Mouse (Mus musculus): ENCODE data around the gene Tcf12. TPM values are rescaled to one million over a fixed set of nuclear protein-coding genes. Genes with fewer than 3 reads are reported as not detected.

The Tcf12 gene
- polyA plus RNA-seq, 1 experiment from 2014 or later: 80.0 TPM

- no peaks in the 10 kb centered on the region for H3K9me3 ChIP-seq (ENCODE audit: control insufficient read depth, low read depth, low read length)
- H3K4me2 ChIP-seq (replicated peaks; ENCODE audit: low read depth, low read length): no peak overlapping the region
- H3K27ac ChIP-seq (ENCODE audit: low read length): peak overlapping the region; percentile 61; the same call in 1 of the 2 replicates
- H3K36me3 ChIP-seq (ENCODE audit: control insufficient read depth, insufficient read depth, low read length): no peaks in the 10 kb centered on the region
- H3K27me3 ChIP-seq (ENCODE audit: control insufficient read depth, insufficient read depth, low read length): no peaks in the 10 kb centered on the region
- no peak overlapping the region for H3K9ac ChIP-seq (replicated peaks; ENCODE audit: low read depth, low read length)
- H3K4me1 ChIP-seq (ENCODE audit: control insufficient read depth, insufficient read depth, low read length): peaks cover 23% of the 10 kb centered on the region
- ATAC-seq (ENCODE audit: insufficient number of reproducible peaks, insufficient read depth, low FRiP score, low read depth): no peak
- no peak overlapping the region for H3K4me3 ChIP-seq (ENCODE audit: low read depth, low read length)
- WGBS: 48% methylated on average over 1 of the region's 1 CpGs
Observed at GRCm38 (mm10) chr9:71897399-71897798, 214.3 kb downstream of the Tcf12 start.

GRCm38 (mm10) chr9:71895931-71896724, 215.5 kb downstream of the Tcf12 start:
- Histone ChIP-seq H3K4me3 (ENCODE audit: low read depth, low read length) (peak overlapping the region; percentile 29), H3K9ac (replicated peaks; ENCODE audit: low read depth, low read length) (no peak overlapping the region), H3K4me1 (ENCODE audit: control insufficient read depth, insufficient read depth, low read length) (peaks cover 23% of the 10 kb centered on the region), H3K36me3 (ENCODE audit: control insufficient read depth, insufficient read depth, low read length) (no peaks in the 10 kb centered on the region), H3K4me2 (replicated peaks; ENCODE audit: low read depth, low read length) (peak overlapping the region; percentile 53), H3K27me3 (ENCODE audit: control insufficient read depth, insufficient read depth, low read length) (no peaks in the 10 kb centered on the region), H3K27ac (ENCODE audit: low read length) (peak overlapping the region; percentile 77; the same call in 1 of the 2 replicates), H3K9me3 (ENCODE audit: control insufficient read depth, low read depth, low read length) (no peaks in the 10 kb centered on the region)
- peak; percentile 77; the same call in 1 of the 2 replicates for ATAC-seq (ENCODE audit: insufficient number of reproducible peaks, insufficient read depth, low FRiP score, low read depth)
- 26% methylated on average over 2 of the region's 2 CpGs for WGBS

GRCm38 (mm10) chr9:71895291-71895690, 216.4 kb downstream of the Tcf12 start:
- Histone ChIP-seq H3K4me1 (ENCODE audit: control insufficient read depth, insufficient read depth, low read length) (peaks cover 23% of the 10 kb centered on the region), H3K9ac (replicated peaks; ENCODE audit: low read depth, low read length) (no peak overlapping the region), H3K27me3 (ENCODE audit: control insufficient read depth, insufficient read depth, low read length) (no peaks in the 10 kb centered on the region), H3K4me3 (ENCODE audit: low read depth, low read length) (peak overlapping the region; percentile 29; the same call in 1 of the 2 replicates), H3K36me3 (ENCODE audit: control insufficient read depth, insufficient read depth, low read length) (no peaks in the 10 kb centered on the region), H3K9me3 (ENCODE audit: control insufficient read depth, low read depth, low read length) (no peaks in the 10 kb centered on the region), H3K4me2 (replicated peaks; ENCODE audit: low read depth, low read length) (peak overlapping the region; percentile 53), H3K27ac (ENCODE audit: low read length) (peak overlapping the region; percentile 52; the same call in 1 of the 2 replicates)
- 0 out of 2 replicates have a peak, but pooled peaks have one; percentile 28 for ATAC-seq (ENCODE audit: insufficient number of reproducible peaks, insufficient read depth, low FRiP score, low read depth)
- WGBS: 30% methylated on average over 7 of the region's 7 CpGs

- Histone ChIP-seq H3K4me3 (ENCODE audit: low read depth, low read length) (peak overlapping the region; percentile 29), H3K9me3 (ENCODE audit: control insufficient read depth, low read depth, low read length) (no peaks in the 10 kb centered on the region), H3K36me3 (ENCODE audit: control insufficient read depth, insufficient read depth, low read length) (no peaks in the 10 kb centered on the region), H3K27ac (ENCODE audit: low read length) (peak overlapping the region; percentile 63), H3K27me3 (ENCODE audit: control insufficient read depth, insufficient read depth, low read length) (no peaks in the 10 kb centered on the region), H3K4me2 (replicated peaks; ENCODE audit: low read depth, low read length) (peak overlapping the region; percentile 53), H3K4me1 (ENCODE audit: control insufficient read depth, insufficient read depth, low read length) (peaks cover 23% of the 10 kb centered on the region), H3K9ac (replicated peaks; ENCODE audit: low read depth, low read length) (peak overlapping the region; percentile 28; the same call in 1 of the 2 replicates)
- WGBS: 55% methylated on average over 7 of the region's 7 CpGs
- no peak for ATAC-seq (ENCODE audit: insufficient number of reproducible peaks, insufficient read depth, low FRiP score, low read depth)
Observed at GRCm38 (mm10) chr9:71894943-71895286, 216.8 kb downstream of the Tcf12 start.

GRCm38 (mm10) chr9:71894246-71894942, 217.3 kb downstream of the Tcf12 start:
- Histone ChIP-seq H3K36me3 (ENCODE audit: control insufficient read depth, insufficient read depth, low read length) (no peaks in the 10 kb centered on the region), H3K9ac (replicated peaks; ENCODE audit: low read depth, low read length) (peak overlapping the region; percentile 28; the same call in 1 of the 2 replicates), H3K4me1 (ENCODE audit: control insufficient read depth, insufficient read depth, low read length) (peaks cover 23% of the 10 kb centered on the region), H3K4me2 (replicated peaks; ENCODE audit: low read depth, low read length) (peak overlapping the region; percentile 53), H3K27me3 (ENCODE audit: control insufficient read depth, insufficient read depth, low read length) (no peaks in the 10 kb centered on the region), H3K9me3 (ENCODE audit: control insufficient read depth, low read depth, low read length) (no peaks in the 10 kb centered on the region), H3K27ac (ENCODE audit: low read length) (peak overlapping the region; percentile 63), H3K4me3 (ENCODE audit: low read depth, low read length) (peak overlapping the region; percentile 29)
- WGBS: 50% methylated on average over 11 of the region's 11 CpGs
- ATAC-seq (ENCODE audit: insufficient number of reproducible peaks, insufficient read depth, low FRiP score, low read depth): no peak

- Histone ChIP-seq H3K27me3 (ENCODE audit: control insufficient read depth, insufficient read depth, low read length) (no peaks in the 10 kb centered on the region), H3K4me3 (ENCODE audit: low read depth, low read length) (no peak overlapping the region), H3K9ac (replicated peaks; ENCODE audit: low read depth, low read length) (no peak overlapping the region), H3K9me3 (ENCODE audit: control insufficient read depth, low read depth, low read length) (no peaks in the 10 kb centered on the region), H3K4me1 (ENCODE audit: control insufficient read depth, insufficient read depth, low read length) (peaks cover 7% of the 10 kb centered on the region; the same call in 1 of the 2 replicates), H3K27ac (ENCODE audit: low read length) (no peak overlapping the region), H3K36me3 (ENCODE audit: control insufficient read depth, insufficient read depth, low read length) (no peaks in the 10 kb centered on the region; the same call in 1 of the 2 replicates), H3K4me2 (replicated peaks; ENCODE audit: low read depth, low read length) (no peak overlapping the region)
- 38% methylated on average over 5 of the region's 5 CpGs for WGBS
- no peak for ATAC-seq (ENCODE audit: insufficient number of reproducible peaks, insufficient read depth, low FRiP score, low read depth)
Observed at GRCm38 (mm10) chr9:71888450-71888849, 223.2 kb downstream of the Tcf12 start.

- Histone ChIP-seq H3K36me3 (ENCODE audit: control insufficient read depth, insufficient read depth, low read length) (peaks cover 7% of the 10 kb centered on the region), H3K27me3 (ENCODE audit: control insufficient read depth, insufficient read depth, low read length) (no peaks in the 10 kb centered on the region), H3K4me3 (ENCODE audit: low read depth, low read length) (no peak overlapping the region), H3K27ac (ENCODE audit: low read length) (peak overlapping the region; percentile 44; the same call in 1 of the 2 replicates), H3K9ac (replicated peaks; ENCODE audit: low read depth, low read length) (no peak overlapping the region), H3K4me1 (ENCODE audit: control insufficient read depth, insufficient read depth, low read length) (peaks cover 23% of the 10 kb centered on the region), H3K4me2 (replicated peaks; ENCODE audit: low read depth, low read length) (no peak overlapping the region), H3K9me3 (ENCODE audit: control insufficient read depth, low read depth, low read length) (no peaks in the 10 kb centered on the region)
- peak; percentile 61; the same call in 1 of the 2 replicates for ATAC-seq (ENCODE audit: insufficient number of reproducible peaks, insufficient read depth, low FRiP score, low read depth)
- WGBS: 2% methylated on average over 1 of the region's 1 CpGs
Observed at GRCm38 (mm10) chr9:71880629-71881028, 231.0 kb downstream of the Tcf12 start.

- ATAC-seq (ENCODE audit: insufficient number of reproducible peaks, insufficient read depth, low FRiP score, low read depth): no peak
- Histone ChIP-seq H3K27me3 (ENCODE audit: control insufficient read depth, insufficient read depth, low read length) (no peaks in the 10 kb centered on the region), H3K27ac (ENCODE audit: low read length) (peak overlapping the region; percentile 30), H3K9ac (replicated peaks; ENCODE audit: low read depth, low read length) (no peak overlapping the region), H3K4me1 (ENCODE audit: control insufficient read depth, insufficient read depth, low read length) (peaks cover 23% of the 10 kb centered on the region), H3K4me3 (ENCODE audit: low read depth, low read length) (no peak overlapping the region), H3K9me3 (ENCODE audit: control insufficient read depth, low read depth, low read length) (no peaks in the 10 kb centered on the region), H3K4me2 (replicated peaks; ENCODE audit: low read depth, low read length) (no peak overlapping the region), H3K36me3 (ENCODE audit: control insufficient read depth, insufficient read depth, low read length) (peaks cover 7% of the 10 kb centered on the region)
- 23% methylated on average over 5 of the region's 5 CpGs for WGBS
Observed at GRCm38 (mm10) chr9:71879972-71880371, 231.7 kb downstream of the Tcf12 start.

Data from stomach, embryonic 14.5 days (tissue).